Mouse (Mus musculus): ENCODE data around the gene Ptprd. TPM values are rescaled to one million over a fixed set of nuclear protein-coding genes. Genes with fewer than 3 reads are reported as not detected.

Ptprd gene
- polyA plus RNA-seq, 1 experiment from 2014 or later: 66.9 TPM

- no peak for ATAC-seq (ENCODE audit: low FRiP score, low read depth)
- WGBS: 88% methylated on average over 1 of the region's 1 CpGs
- Histone ChIP-seq H3K4me1 (no peaks in the 10 kb centered on the region), H3K4me2 (replicated peaks) (no peak overlapping the region), H3K9me3 (no peaks in the 10 kb centered on the region), H3K27ac (no peak overlapping the region), H3K4me3 (no peak overlapping the region), H3K9ac (no peak overlapping the region), H3K27me3 (replicated peaks) (no peaks in the 10 kb centered on the region), H3K36me3 (no peaks in the 10 kb centered on the region)
Observed at GRCm38 (mm10) chr4:77155037-77155436, 1056.7 kb downstream of the Ptprd start.

- 88% methylated on average over 2 of the region's 2 CpGs for WGBS
- Histone ChIP-seq H3K27ac (no peak overlapping the region), H3K36me3 (no peaks in the 10 kb centered on the region), H3K27me3 (replicated peaks) (no peaks in the 10 kb centered on the region), H3K4me2 (replicated peaks) (no peak overlapping the region), H3K4me3 (no peak overlapping the region), H3K9ac (no peak overlapping the region), H3K9me3 (no peaks in the 10 kb centered on the region), H3K4me1 (no peaks in the 10 kb centered on the region)
- no peak for ATAC-seq (ENCODE audit: low FRiP score, low read depth)
Observed at GRCm38 (mm10) chr4:77124852-77125251, 1086.9 kb downstream of the Ptprd start.

- H3K4me2 ChIP-seq (replicated peaks): no peak overlapping the region
- no peak overlapping the region for H3K4me3 ChIP-seq
- H3K9me3 ChIP-seq: no peaks in the 10 kb centered on the region
- H3K9ac ChIP-seq: no peak overlapping the region
- no peaks in the 10 kb centered on the region for H3K27me3 ChIP-seq (replicated peaks)
- no peaks in the 10 kb centered on the region for H3K36me3 ChIP-seq
- H3K27ac ChIP-seq: no peak overlapping the region
- WGBS: 72% methylated on average over 1 of the region's 1 CpGs
- no peaks in the 10 kb centered on the region for H3K4me1 ChIP-seq
- ATAC-seq (ENCODE audit: low FRiP score, low read depth): no peak
Observed at GRCm38 (mm10) chr4:77110894-77111293, 1100.9 kb downstream of the Ptprd start.

- Histone ChIP-seq H3K9ac (no peak overlapping the region), H3K4me3 (no peak overlapping the region), H3K27me3 (replicated peaks) (no peaks in the 10 kb centered on the region), H3K27ac (no peak overlapping the region), H3K4me2 (replicated peaks) (no peak overlapping the region), H3K4me1 (no peaks in the 10 kb centered on the region), H3K36me3 (no peaks in the 10 kb centered on the region), H3K9me3 (no peaks in the 10 kb centered on the region)
- no peak for ATAC-seq (ENCODE audit: low FRiP score, low read depth)
- 78% methylated on average over 2 of the region's 2 CpGs for WGBS
Observed at GRCm38 (mm10) chr4:77107291-77107690, 1104.5 kb downstream of the Ptprd start.

GRCm38 (mm10) chr4:77083165-77083564 lies 1128.6 kb downstream of the Ptprd start:
- H3K36me3 ChIP-seq: no peaks in the 10 kb centered on the region
- no peaks in the 10 kb centered on the region for H3K9me3 ChIP-seq
- no peak overlapping the region for H3K4me2 ChIP-seq (replicated peaks)
- WGBS: 62% methylated on average over 3 of the region's 3 CpGs
- no peak overlapping the region for H3K9ac ChIP-seq
- no peak overlapping the region for H3K4me3 ChIP-seq
- H3K4me1 ChIP-seq: no peaks in the 10 kb centered on the region
- H3K27me3 ChIP-seq (replicated peaks): no peaks in the 10 kb centered on the region
- ATAC-seq (ENCODE audit: low FRiP score, low read depth): no peak
- H3K27ac ChIP-seq: no peak overlapping the region

GRCm38 (mm10) chr4:77077607-77078006 lies 1134.2 kb downstream of the Ptprd start:
- no peaks in the 10 kb centered on the region for H3K9me3 ChIP-seq
- 71% methylated on average over 4 of the region's 4 CpGs for WGBS
- H3K27me3 ChIP-seq (replicated peaks): no peaks in the 10 kb centered on the region
- ATAC-seq (ENCODE audit: low FRiP score, low read depth): no peak
- no peaks in the 10 kb centered on the region for H3K36me3 ChIP-seq
- H3K4me3 ChIP-seq: no peak overlapping the region
- no peak overlapping the region for H3K4me2 ChIP-seq (replicated peaks)
- H3K4me1 ChIP-seq: no peaks in the 10 kb centered on the region
- H3K9ac ChIP-seq: no peak overlapping the region
- no peak overlapping the region for H3K27ac ChIP-seq

GRCm38 (mm10) chr4:77050536-77051207 lies 1161.1 kb downstream of the Ptprd start:
- no peak overlapping the region for H3K27ac ChIP-seq
- no peaks in the 10 kb centered on the region for H3K36me3 ChIP-seq
- H3K9ac ChIP-seq: no peak overlapping the region
- H3K4me1 ChIP-seq: no peaks in the 10 kb centered on the region
- no peaks in the 10 kb centered on the region for H3K9me3 ChIP-seq
- H3K4me2 ChIP-seq (replicated peaks): no peak overlapping the region
- H3K4me3 ChIP-seq: no peak overlapping the region
- no peak for ATAC-seq (ENCODE audit: low FRiP score, low read depth)
- 81% methylated on average over 6 of the region's 6 CpGs for WGBS
- no peaks in the 10 kb centered on the region for H3K27me3 ChIP-seq (replicated peaks)

- ATAC-seq (ENCODE audit: low FRiP score, low read depth): no peak
- Histone ChIP-seq H3K4me2 (replicated peaks) (no peak overlapping the region), H3K36me3 (no peaks in the 10 kb centered on the region), H3K4me3 (no peak overlapping the region), H3K27me3 (replicated peaks) (no peaks in the 10 kb centered on the region), H3K9me3 (no peaks in the 10 kb centered on the region), H3K4me1 (no peaks in the 10 kb centered on the region), H3K9ac (no peak overlapping the region), H3K27ac (no peak overlapping the region)
- 84% methylated on average over 1 of the region's 1 CpGs for WGBS
Observed at GRCm38 (mm10) chr4:77004483-77004882, 1207.3 kb downstream of the Ptprd start.

GRCm38 (mm10) chr4:76996172-76996571 lies 1215.6 kb downstream of the Ptprd start:
- Histone ChIP-seq H3K9ac (no peak overlapping the region), H3K27ac (no peak overlapping the region), H3K4me2 (replicated peaks) (no peak overlapping the region), H3K4me1 (no peaks in the 10 kb centered on the region), H3K36me3 (no peaks in the 10 kb centered on the region), H3K4me3 (no peak overlapping the region), H3K9me3 (no peaks in the 10 kb centered on the region), H3K27me3 (replicated peaks) (no peaks in the 10 kb centered on the region)
- 88% methylated on average over 4 of the region's 4 CpGs for WGBS
- no peak for ATAC-seq (ENCODE audit: low FRiP score, low read depth)

- no peak overlapping the region for H3K4me3 ChIP-seq
- no peaks in the 10 kb centered on the region for H3K4me1 ChIP-seq
- no peak overlapping the region for H3K9ac ChIP-seq
- WGBS: 88% methylated on average over 1 of the region's 1 CpGs
- H3K27me3 ChIP-seq (replicated peaks): no peaks in the 10 kb centered on the region
- H3K36me3 ChIP-seq: no peaks in the 10 kb centered on the region
- no peak overlapping the region for H3K27ac ChIP-seq
- ATAC-seq (ENCODE audit: low FRiP score, low read depth): no peak
- H3K4me2 ChIP-seq (replicated peaks): no peak overlapping the region
- H3K9me3 ChIP-seq: no peaks in the 10 kb centered on the region
Observed at GRCm38 (mm10) chr4:76989961-76990360, 1221.8 kb downstream of the Ptprd start.

- H3K4me1 ChIP-seq: no peaks in the 10 kb centered on the region
- H3K9ac ChIP-seq: no peak overlapping the region
- no peak overlapping the region for H3K4me3 ChIP-seq
- H3K4me2 ChIP-seq (replicated peaks): no peak overlapping the region
- H3K27me3 ChIP-seq (replicated peaks): no peaks in the 10 kb centered on the region
- no peak overlapping the region for H3K27ac ChIP-seq
- no peaks in the 10 kb centered on the region for H3K9me3 ChIP-seq
- no peaks in the 10 kb centered on the region for H3K36me3 ChIP-seq
- ATAC-seq (ENCODE audit: low FRiP score, low read depth): no peak
- WGBS: 83% methylated on average over 3 of the region's 3 CpGs
Observed at GRCm38 (mm10) chr4:76977056-76977809, 1234.5 kb downstream of the Ptprd start.

GRCm38 (mm10) chr4:76948251-76948650 lies 1263.5 kb downstream of the Ptprd start:
- Histone ChIP-seq H3K4me3 (no peak overlapping the region), H3K36me3 (no peaks in the 10 kb centered on the region), H3K4me1 (no peaks in the 10 kb centered on the region), H3K9me3 (no peaks in the 10 kb centered on the region), H3K9ac (no peak overlapping the region), H3K4me2 (replicated peaks) (no peak overlapping the region), H3K27me3 (replicated peaks) (no peaks in the 10 kb centered on the region), H3K27ac (no peak overlapping the region)
- ATAC-seq (ENCODE audit: low FRiP score, low read depth): no peak
- 45% methylated on average over 3 of the region's 3 CpGs for WGBS

Data from neural tube, embryonic 12.5 days (tissue).